Mouse (Mus musculus) myocyte (in vitro differentiated cells): ENCODE measurements around the gene Abhd2. TPM values are rescaled to one million over a fixed set of nuclear protein-coding genes. Genes with fewer than 3 reads are reported as not detected.

Experiments used
- H3K27me3 ChIP-seq: one replicate; pipeline ENCODE4 v1.6.1; 2011; ENCODE audit not compliant: control insufficient read depth, insufficient read depth, insufficient read length
- H3K36me3 ChIP-seq: one replicate; pipeline ENCODE4 v1.6.1; 2011; ENCODE audit not compliant: control insufficient read depth, insufficient read depth
- H3K4me2 ChIP-seq: one replicate; pipeline ENCODE4 v1.6.1; 2011; ENCODE audit warnings: low read depth, control low read depth
- H3K4me3 ChIP-seq: one replicate; pipeline ENCODE4 v1.5.1; 2011; ENCODE audit warnings: mild to moderate bottlenecking, control low read depth, moderate library complexity
- H3K79me2 ChIP-seq: one replicate; pipeline ENCODE4 v1.6.1; 2011; ENCODE audit not compliant: control insufficient read depth, insufficient read depth
- H3ac ChIP-seq: one replicate; pipeline ENCODE4 v1.6.1; 2011; ENCODE audit not compliant: control insufficient read depth, insufficient read length
- CEBPB ChIP-seq: IDR thresholded peaks from 2 replicates; pipeline ENCODE4 v1.6.1; 2011; ENCODE audit warnings: mild to moderate bottlenecking, moderate library complexity; ENCODE audit not compliant: poor library complexity, insufficient read depth, severe bottlenecking
- E2F4 ChIP-seq: IDR thresholded peaks from one replicate; pipeline ENCODE4 v1.6.1; 2011; ENCODE audit warnings: mild to moderate bottlenecking, control low read depth, moderate library complexity; ENCODE audit not compliant: insufficient read depth
- MAX ChIP-seq: IDR thresholded peaks from one replicate; pipeline ENCODE4 v1.6.1; 2011; ENCODE audit warnings: low read depth, mild to moderate bottlenecking, control low read depth
- MYOD1 ChIP-seq, 3 experiments: IDR thresholded peaks; one replicate each; pipeline ENCODE4 v1.6.1; 2011; ENCODE audit warnings: control low read depth in 2 of 3, low read depth in 2 of 3, mild to moderate bottlenecking in 2 of 3, moderate library complexity in 1 of 3; ENCODE audit not compliant: insufficient read length in 2 of 3, control insufficient read depth in 1 of 3
- MYOG ChIP-seq, 3 experiments: IDR thresholded peaks; one replicate each; pipeline ENCODE4 v1.6.1; 2011; ENCODE audit warnings: control low read depth in 2 of 3, low read depth in 2 of 3, mild to moderate bottlenecking in 2 of 3; ENCODE audit not compliant: insufficient read length in 2 of 3, control insufficient read depth in 1 of 3, insufficient read depth in 1 of 3
- POLR2A ChIP-seq: IDR thresholded peaks from one replicate; pipeline ENCODE4 v1.6.1; 2011; ENCODE audit warnings: low read depth, mild to moderate bottlenecking, control low read depth, moderate library complexity; ENCODE audit not compliant: insufficient read length
- POLR2AphosphoS2 ChIP-seq: IDR thresholded peaks from one replicate; pipeline ENCODE4 v1.6.1; 2011; ENCODE audit warnings: low read depth, control low read depth; ENCODE audit not compliant: insufficient read length
- REST ChIP-seq: IDR thresholded peaks from one replicate; pipeline ENCODE4 v1.6.1; 2011; ENCODE audit warnings: mild to moderate bottlenecking, control low read depth, moderate library complexity; ENCODE audit not compliant: insufficient read depth, insufficient read length
- SRF ChIP-seq: IDR thresholded peaks from one replicate; pipeline ENCODE4 v1.6.1; 2011; ENCODE audit warnings: low read depth; ENCODE audit not compliant: control insufficient read depth, insufficient read length
- TCF12 ChIP-seq: IDR thresholded peaks from one replicate; pipeline ENCODE4 v1.6.1; 2011; ENCODE audit warnings: mild to moderate bottlenecking, control low read depth; ENCODE audit not compliant: poor library complexity, insufficient read depth, severe bottlenecking
- TCF3 ChIP-seq: IDR thresholded peaks from one replicate; pipeline ENCODE4 v1.6.1; 2011; ENCODE audit warnings: low read depth, control low read depth; ENCODE audit not compliant: insufficient read length
- USF1 ChIP-seq: IDR thresholded peaks from one replicate; pipeline ENCODE4 v1.6.1; 2011; ENCODE audit warnings: low read depth, mild to moderate bottlenecking, control low read depth, moderate library complexity
- polyA plus RNA-seq: library from polyadenylated mRNA; unstranded; fragments of >200 nt; fragmentation: generic; extraction: Trizol; gene quantifications from one replicate; pipeline ENCODE4 v1.2.1, GENCODE M21; 2012; ENCODE audit warnings: missing spikeins

The Abhd2 gene
- polyA plus RNA-seq, 1 experiment = 16.9 TPM

GRCm38 (mm10) chr7:79255752-79256151 is 17.2 kb upstream of the Abhd2 start:
- H3K79me2 ChIP-seq = no peaks in the 10 kb centered on the region
- TF ChIP-seq MYOD1 (IDR thresholded peaks at IDR 0.05; ENCODE audit: control insufficient read depth in 1 of 3, insufficient read length in 2 of 3, low read depth in 2 of 3) (no peak), POLR2AphosphoS2 (no peak), E2F4 (no peak), SRF (no peak), MAX (no peak), USF1 (no peak), CEBPB (no peak), TCF12 (no peak), MYOG (IDR thresholded peaks at IDR 0.05; ENCODE audit: control insufficient read depth in 1 of 3, insufficient read depth in 1 of 3, insufficient read length in 2 of 3, low read depth in 2 of 3) (no peak), TCF3 (no peak), REST (no peak), POLR2A (no peak)
- H3ac ChIP-seq = no peak overlapping the region
- H3K27me3 ChIP-seq = no peaks in the 10 kb centered on the region
- H3K36me3 ChIP-seq = no peaks in the 10 kb centered on the region
- H3K4me2 ChIP-seq = peak overlapping the region; percentile 60
- no peak overlapping the region for H3K4me3 ChIP-seq

GRCm38 (mm10) chr7:79256716-79257115 is 16.3 kb upstream of the Abhd2 start:
- no peak for TF ChIP-seq MYOG (IDR thresholded peaks at IDR 0.05; ENCODE audit: control insufficient read depth in 1 of 3, insufficient read depth in 1 of 3, insufficient read length in 2 of 3, low read depth in 2 of 3)
- TF ChIP-seq REST = no peak
- no peak for TF ChIP-seq TCF12
- no peak for TF ChIP-seq MAX
- TF ChIP-seq TCF3 = no peak
- TF ChIP-seq E2F4 = no peak
- no peak for TF ChIP-seq MYOD1 (IDR thresholded peaks at IDR 0.05; ENCODE audit: control insufficient read depth in 1 of 3, insufficient read length in 2 of 3, low read depth in 2 of 3)
- H3K4me2 ChIP-seq = no peak overlapping the region
- no peak overlapping the region for H3ac ChIP-seq
- no peaks in the 10 kb centered on the region for H3K27me3 ChIP-seq
- H3K36me3 ChIP-seq = no peaks in the 10 kb centered on the region
- no peak overlapping the region for H3K4me3 ChIP-seq
- H3K79me2 ChIP-seq = no peaks in the 10 kb centered on the region

GRCm38 (mm10) chr7:79258981-79259542 is 13.9 kb upstream of the Abhd2 start:
- no peak overlapping the region for H3K4me3 ChIP-seq
- no peak overlapping the region for H3K4me2 ChIP-seq
- no peaks in the 10 kb centered on the region for H3K79me2 ChIP-seq
- H3K36me3 ChIP-seq = no peaks in the 10 kb centered on the region
- TF ChIP-seq E2F4 (no peak), POLR2AphosphoS2 (no peak), REST (no peak), POLR2A (no peak), CEBPB (no peak), USF1 (no peak), MAX (no peak), TCF12 (no peak), TCF3 (no peak), SRF (no peak), MYOD1 (IDR thresholded peaks at IDR 0.05; ENCODE audit: control insufficient read depth in 1 of 3, insufficient read length in 2 of 3, low read depth in 2 of 3) (no peak), MYOG (IDR thresholded peaks at IDR 0.05; ENCODE audit: control insufficient read depth in 1 of 3, insufficient read depth in 1 of 3, insufficient read length in 2 of 3, low read depth in 2 of 3) (no peak)
- no peaks in the 10 kb centered on the region for H3K27me3 ChIP-seq
- no peak overlapping the region for H3ac ChIP-seq

- Histone ChIP-seq H3ac (no peak overlapping the region), H3K27me3 (no peaks in the 10 kb centered on the region), H3K4me3 (no peak overlapping the region), H3K79me2 (no peaks in the 10 kb centered on the region), H3K4me2 (no peak overlapping the region), H3K36me3 (no peaks in the 10 kb centered on the region)
- TF ChIP-seq TCF3 (no peak), CEBPB (no peak), REST (no peak), POLR2AphosphoS2 (no peak), E2F4 (no peak), MYOG (IDR thresholded peaks at IDR 0.05; ENCODE audit: control insufficient read depth in 1 of 3, insufficient read depth in 1 of 3, insufficient read length in 2 of 3, low read depth in 2 of 3) (no peak), MAX (no peak), SRF (no peak), TCF12 (no peak), USF1 (no peak), POLR2A (no peak), MYOD1 (IDR thresholded peaks at IDR 0.05; ENCODE audit: control insufficient read depth in 1 of 3, insufficient read length in 2 of 3, low read depth in 2 of 3) (no peak)
Measured at GRCm38 (mm10) chr7:79262478-79262877, 10.5 kb upstream of the Abhd2 start.
